Mouse (Mus musculus): ENCODE measurements around the gene Trpc5os.
A peak's percentile ranks its signal among the peaks of the same experiment; 100 is the strongest.

Trpc5os gene

GRCm38 (mm10) chrX:144456281-144456680 is at the start of gene Trpc5os:
Gene Trpc5os, plus strand, starts transcription at chrX:144456581.
- DNase-seq: no peak

DNA sequence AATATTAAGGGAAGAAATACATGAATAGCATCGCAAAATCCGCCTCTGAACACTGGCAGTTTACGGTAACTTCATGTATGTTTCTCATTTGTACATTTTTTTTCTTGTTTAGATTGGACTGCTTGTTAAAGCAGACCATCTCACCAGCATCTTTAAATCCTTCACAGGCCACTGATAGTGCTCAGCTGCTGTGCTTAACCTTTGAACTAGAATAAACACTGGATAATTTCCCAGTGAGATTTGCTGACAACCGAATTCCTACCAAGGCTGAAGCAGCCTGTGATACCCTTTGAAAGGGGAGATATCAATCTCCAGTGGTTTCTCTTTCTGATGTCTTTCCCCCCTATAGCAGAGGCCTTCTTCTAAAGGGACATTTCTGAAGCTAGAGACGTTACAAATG is 48.3 kb upstream of the Trpc5os start:
- DNase-seq: no peak

DNA sequence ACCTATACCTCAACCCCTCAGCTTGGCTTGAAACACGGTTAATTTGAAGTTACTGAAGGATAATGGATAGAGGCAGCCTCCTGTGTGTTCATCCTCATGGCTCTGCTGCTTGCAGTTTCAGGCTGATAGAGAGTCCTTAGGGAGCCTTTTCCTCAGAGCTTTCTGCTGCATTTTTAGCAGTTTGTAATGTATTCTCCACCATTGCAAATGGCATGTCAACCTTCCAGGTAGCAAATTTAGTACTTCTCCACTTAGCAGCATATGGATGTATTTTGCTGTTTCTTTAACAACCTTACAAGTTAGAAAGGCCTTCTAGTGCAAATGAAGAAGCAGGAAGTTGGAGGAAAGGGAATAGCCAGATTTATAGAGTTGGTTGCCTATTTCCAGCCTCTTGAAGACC is 36.1 kb upstream of the Trpc5os start:
- DNase-seq: no peak

DNA sequence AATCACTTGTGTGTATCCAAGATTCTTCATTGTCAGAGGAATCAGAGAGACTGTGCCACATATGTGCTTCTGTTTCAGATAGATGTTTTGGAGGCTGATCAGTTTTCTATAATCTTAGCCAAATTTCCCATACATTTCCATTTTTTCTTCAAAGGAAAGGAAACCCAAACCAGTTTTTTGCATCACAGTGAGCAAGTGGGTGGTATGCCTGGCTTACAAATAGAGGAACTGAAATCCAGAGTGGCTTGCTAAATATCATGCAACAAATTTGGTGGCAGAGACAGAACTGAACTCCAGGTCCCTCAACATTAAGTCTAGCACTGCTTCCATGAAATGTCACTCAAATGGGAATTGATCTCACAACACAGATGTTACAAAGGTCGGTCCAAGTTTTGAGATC is 35.3 kb upstream of the Trpc5os start:
- no peak for DNase-seq

DNA sequence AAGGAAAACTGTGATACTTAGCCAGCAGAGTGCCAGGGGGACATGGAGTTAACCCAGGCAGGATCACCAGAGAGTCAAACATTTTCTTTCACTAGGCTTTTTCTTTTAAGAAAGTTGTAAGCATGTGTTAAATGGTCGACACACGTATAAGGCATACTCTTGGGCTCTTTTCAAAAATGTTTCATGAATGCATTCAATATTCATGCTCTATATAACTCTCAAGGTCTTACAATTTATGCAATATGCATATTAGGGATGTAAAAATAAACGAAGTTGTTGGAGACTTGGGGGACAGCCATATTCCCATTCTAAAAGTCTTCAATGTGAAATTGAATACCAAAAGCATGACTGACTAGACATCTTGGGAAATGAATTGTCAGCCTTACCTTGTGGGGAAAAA is 32.5 kb upstream of the Trpc5os start:
- no peak for DNase-seq

GRCm38 (mm10) chrX:144464416-144464815 is 8.0 kb downstream of the Trpc5os start:
- no peak for DNase-seq

GRCm38 (mm10) chrX:144491394-144491793 is 35.0 kb downstream of the Trpc5os start:
- DNase-seq: peak; percentile 8

- DNase-seq: no peak
Observed at GRCm38 (mm10) chrX:144523239-144523638, 66.9 kb downstream of the Trpc5os start.

DNA sequence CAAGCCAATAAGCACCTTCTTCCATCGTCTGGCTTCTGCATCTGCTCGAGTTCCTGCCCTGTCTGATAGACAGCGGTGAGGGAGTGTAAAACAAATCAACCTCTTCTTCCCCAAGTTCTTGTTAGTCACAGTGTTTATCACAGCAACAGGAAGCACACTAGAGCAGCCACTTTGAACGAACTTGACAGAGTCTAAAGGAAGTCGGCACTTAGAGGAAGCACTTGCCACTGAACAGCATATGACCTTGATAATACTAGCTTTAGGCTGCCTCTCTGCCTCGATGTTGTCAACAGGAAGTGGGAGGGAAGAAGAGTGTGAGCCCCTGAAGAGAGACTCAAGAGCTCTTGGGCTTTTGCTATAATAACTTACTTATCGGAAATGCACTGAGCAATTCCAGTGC is 69.7 kb downstream of the Trpc5os start:
- DNase-seq: no peak

Data from cerebellum, adult 11 months (tissue).